Mouse (Mus musculus) C2C12 (cell line): ENCODE data around the gene Anks1.

Source experiments
- CTCF ChIP-seq: IDR thresholded peaks from one replicate; pipeline ENCODE4 v1.5.1; 2011; ENCODE audit not compliant: control insufficient read depth, insufficient read depth, insufficient read length
- MYOG ChIP-seq: IDR thresholded peaks from one replicate; pipeline ENCODE4 v1.6.1; 2011; ENCODE audit not compliant: control insufficient read depth, insufficient read length; ENCODE audit errors: extremely low read depth

GRCm38 (mm10) chr17:27946371-27946770 lies 37.3 kb downstream of the Anks1 start:
- TF ChIP-seq CTCF (no peak), MYOG (no peak)
